In genomic region chr5:122798557-122799378, GRCm38 (mm10) we compare ENCODE assay signal across 8 mouse cellular contexts. TPM values are rescaled to one million over a fixed set of nuclear protein-coding genes. Genes with fewer than 3 reads are reported as not detected.
DNase-seq lines count a peak whose midpoint lies in the region; ATAC-seq lines count a peak whose summit lies in the region.

No protein-coding gene starts in this region.

- H3K36me3 ChIP-seq in intestine, embryonic 14.5 days (ENCODE audit: control insufficient read depth, insufficient read depth, low read length) = peaks cover 94% of the 10 kb centered on the region
- peaks cover 71% of the 10 kb centered on the region for H3K36me3 ChIP-seq in stomach, embryonic 15.5 days

- ATAC-seq in frontal cortex, adult (ENCODE audit: low TSS enrichment) = peak; percentile 81
- peak; percentile 58 for ATAC-seq in intestine, embryonic 14.5 days (replicated peaks; ENCODE audit: low FRiP score, low TSS enrichment, low read depth)
- ATAC-seq in megakaryocyte, adult 5-6 weeks (ENCODE audit: poor library complexity, severe bottlenecking) = peak; percentile 64
- peak; percentile 56 for ATAC-seq in stomach, embryonic 15.5 days (ENCODE audit: insufficient read depth, low FRiP score, low read depth)
- ATAC-seq in CD4-positive, CD25-positive, alpha-beta regulatory T cell, adult 4 months = no peak

- 59% methylated on average over 17 of the region's 17 CpGs for WGBS in intestine, embryonic 14.5 days
- WGBS in stomach, embryonic 15.5 days = 55% methylated on average over 17 of the region's 17 CpGs

- no peak overlapping the region for H3K27ac ChIP-seq in intestine, embryonic 14.5 days (ENCODE audit: low read depth)
- H3K27ac ChIP-seq in stomach, embryonic 15.5 days = 0 out of 2 replicates have a peak overlapping the region, but pooled peaks have one; percentile 14

- H3K4me3 ChIP-seq in intestine, embryonic 14.5 days (ENCODE audit: low read depth, low read length) = no peak overlapping the region
- no peak overlapping the region for H3K4me3 ChIP-seq in stomach, embryonic 15.5 days (replicated peaks)

- H3K4me1 ChIP-seq in intestine, embryonic 14.5 days (replicated peaks; ENCODE audit: control insufficient read depth, insufficient read depth, low read length) = peaks cover 8% of the 10 kb centered on the region
- H3K4me1 ChIP-seq in stomach, embryonic 15.5 days = peaks cover 14% of the 10 kb centered on the region; the same call in 1 of the 2 replicates

- DNase-seq in MEL-GATA-1-ER (ENCODE audit: extremely low read depth, low read depth) = peak; percentile 57
- DNase-seq in adrenal gland, postnatal 10 days = peak; percentile 83
- peak; percentile 81 for DNase-seq in intestine, embryonic 14.5 days (ENCODE audit: low spot score)
- peak; percentile 61 to 83 for DNase-seq in left cerebral cortex, adult 8-10 months (ENCODE audit: low spot score in 2 of 2)

- no peaks in the 10 kb centered on the region for H3K27me3 ChIP-seq in intestine, embryonic 14.5 days (replicated peaks; ENCODE audit: control insufficient read depth, insufficient read depth, low read length)
- no peaks in the 10 kb centered on the region for H3K27me3 ChIP-seq in stomach, embryonic 15.5 days (replicated peaks)

- H3K9ac ChIP-seq in intestine, embryonic 14.5 days (ENCODE audit: low read length) = no peak overlapping the region
- no peak overlapping the region for H3K9ac ChIP-seq in stomach, embryonic 15.5 days

- H3K4me2 ChIP-seq in intestine, embryonic 14.5 days (ENCODE audit: low read length) = no peak overlapping the region
- no peak overlapping the region for H3K4me2 ChIP-seq in stomach, embryonic 15.5 days

- no peaks in the 10 kb centered on the region for H3K9me3 ChIP-seq in intestine, embryonic 14.5 days (ENCODE audit: control insufficient read depth, low read length)
- no peaks in the 10 kb centered on the region for H3K9me3 ChIP-seq in stomach, embryonic 15.5 days

RNA-seq across cellular contexts. Expression of gene Camkk2, which starts 19.6 kb away (rescaled TPM):
- 10 to 100 TPM; 21.2 to 25.7 TPM for total RNA-seq in adrenal gland, postnatal 10 days (2021)
- 24.3 and 27.3 TPM in 2 replicates for polyA plus RNA-seq in intestine, embryonic 14.5 days (2014; fragmentation: Nextera tagmentation; extraction: Ambion mirVana)
- total RNA-seq in left cerebral cortex, adult 8-10 months (2022) = 100 to 1,000 TPM; 193 to 209 (median 196) TPM
- 70.6 and 86.6 TPM in 2 replicates for total RNA-seq in megakaryocyte, adult 5-6 weeks (2015)
- 83.6 and 94.3 TPM in 2 replicates for total RNA-seq in megakaryocyte, adult 5-6 weeks (2017)
- 23.2 and 25.2 TPM in 2 replicates for polyA plus RNA-seq in stomach, embryonic 15.5 days (2015; fragmentation: Nextera tagmentation; extraction: Ambion mirVana)
- 1 to 10 TPM; 2.8 to 2.9 TPM for polyA plus RNA-seq in CD4-positive, CD25-positive, alpha-beta regulatory T cell, adult 4 months (2017; shearing (Covaris generic))

RNA-seq across cellular contexts. Expression of gene Anapc5, which starts 22.4 kb away (rescaled TPM):
- 100 to 1,000 TPM; 178 to 239 TPM for total RNA-seq in adrenal gland, postnatal 10 days (2021)
- 448 and 490 TPM in 2 replicates for polyA plus RNA-seq in intestine, embryonic 14.5 days (2014; fragmentation: Nextera tagmentation; extraction: Ambion mirVana)
- total RNA-seq in left cerebral cortex, adult 8-10 months (2022) = 100 to 1,000 TPM; 201 to 221 (median 205) TPM
- 152 and 159 TPM in 2 replicates for total RNA-seq in megakaryocyte, adult 5-6 weeks (2015)
- 243 and 247 TPM in 2 replicates for total RNA-seq in megakaryocyte, adult 5-6 weeks (2017)
- 384 and 409 TPM in 2 replicates for polyA plus RNA-seq in stomach, embryonic 15.5 days (2015; fragmentation: Nextera tagmentation; extraction: Ambion mirVana)
- 100 to 1,000 TPM; 107 to 151 TPM for polyA plus RNA-seq in CD4-positive, CD25-positive, alpha-beta regulatory T cell, adult 4 months (2017; shearing (Covaris generic))

RNA-seq across cellular contexts. Expression of gene Rnf34, which starts 51.1 kb away (rescaled TPM):
- total RNA-seq in adrenal gland, postnatal 10 days (2021) = 10 to 100 TPM; 20.0 to 20.2 TPM
- polyA plus RNA-seq in intestine, embryonic 14.5 days (2014; fragmentation: Nextera tagmentation; extraction: Ambion mirVana) = 31.8 and 38.2 TPM in 2 replicates
- 10 to 100 TPM; 52.6 to 75.9 (median 58.6) TPM for total RNA-seq in left cerebral cortex, adult 8-10 months (2022)
- total RNA-seq in megakaryocyte, adult 5-6 weeks (2015) = 10.5 and 13.5 TPM in 2 replicates
- total RNA-seq in megakaryocyte, adult 5-6 weeks (2017) = 25.2 and 25.3 TPM in 2 replicates
- 28.4 and 32.7 TPM in 2 replicates for polyA plus RNA-seq in stomach, embryonic 15.5 days (2015; fragmentation: Nextera tagmentation; extraction: Ambion mirVana)
- polyA plus RNA-seq in CD4-positive, CD25-positive, alpha-beta regulatory T cell, adult 4 months (2017; shearing (Covaris generic)) = 10 to 100 TPM; 25.9 to 37.5 TPM
